Mouse (Mus musculus) olfactory bulb, adult 2 months (tissue): ENCODE measurements at regions not wholly inside any gene's neighbourhood (a gene's known extent, or its start where the extent isn't known, plus 50 kb on each side); places are given as distances from the start of the nearest gene placed in this dataset.

ENCODE experiments used
- CTCF ChIP-seq: fragments of 200-500 bp; IDR thresholded peaks from 2 replicates; pipeline ENCODE4 v1.5.1; 2012; ENCODE audit warnings: low read depth, mild to moderate bottlenecking, low read length, moderate library complexity; ENCODE audit not compliant: insufficient read depth
- POLR2A ChIP-seq: fragments of 200-500 bp; IDR thresholded peaks from 2 replicates; pipeline ENCODE4 v1.6.1; 2012; ENCODE audit warnings: mild to moderate bottlenecking, low read depth, low read length, moderate library complexity; ENCODE audit not compliant: insufficient read depth

- no peak for TF ChIP-seq POLR2A
- TF ChIP-seq CTCF = no peak
Observed at GRCm38 (mm10) chr14:18500249-18500832, 168.7 kb upstream of the Ube2e1 start.
